Mouse (Mus musculus) layer of hippocampus, postnatal 10 days (tissue): ENCODE measurements around the gene Gm14781. TPM values are rescaled to one million over a fixed set of nuclear protein-coding genes. Genes with fewer than 3 reads are reported as not detected.
"Not testable (repeated sequence)": the region's sequence is repeated elsewhere in the genome, so short reads cannot be mapped to it uniquely, and the experiment has no call there.

Experiments used
- DNase-seq, 2 experiments: peaks; one replicate each; pipeline ENCODE4 v3.0.0; 2021; ENCODE audit warnings: low spot score in 2 of 2
- long read RNA-seq: library from polyadenylated mRNA; stranded (forward); transcript quantifications from one replicate; pipeline ENCODE4 v2.0.0, GENCODE M21; 2023
- total RNA-seq, 2 experiments: library from RNA; stranded (reverse); gene quantifications; 2 replicates each; pipeline ENCODE4 v1.2.3; 2021

The Gm14781 gene
- total RNA-seq: not detected
- long read RNA-seq: 0 reads

- DNase-seq: not testable (repeated sequence)
These were observed at the start of gene Gm14781 for GRCm38 (mm10) chrX:91631894-91632293. Gene Gm14781 (plus strand): TSS chrX:91632194.

- not testable (repeated sequence) for DNase-seq
These were observed 23.1 kb downstream of the Gm14781 start for GRCm38 (mm10) chrX:91654964-91655575.

Other genes with a start within 250 kb of the Gm14781 start
- gene Gm5072, start 239.7 kb upstream of the Gm14781 start, total RNA-seq: not detected
- gene Gm8914, start 152.1 kb upstream of the Gm14781 start, total RNA-seq: not detected
- not detected for gene 1700084M14Rik, start 56.3 kb upstream of the Gm14781 start, total RNA-seq
- gene Mageb5, start 150.8 kb downstream of the Gm14781 start, total RNA-seq: not detected